Mouse (Mus musculus) limb, embryonic 11.5 days (tissue): Measurements from ENCODE around the gene Slain2. TPM values are rescaled to one million over a fixed set of nuclear protein-coding genes. Genes with fewer than 3 reads are reported as not detected.

Experiments
- ATAC-seq: fragments of 200-750 bp; cut with Nextera tagmentation; 2 replicates; pipeline ENCODE4 v1.8.0; 2017; ENCODE audit warnings: low read depth; ENCODE audit not compliant: insufficient number of reproducible peaks, low FRiP score, low TSS enrichment
- DNase-seq: peaks from one replicate; pipeline ENCODE4 v3.0.0-alpha.2; 2015; ENCODE audit warnings: low spot score
- H3K27ac ChIP-seq: fragments of 300-500 bp; sonication (generic); replicated peaks from 2 replicates; pipeline ENCODE4 v1.5.1; 2014; ENCODE audit warnings: low read depth, mild to moderate bottlenecking, low read length
- H3K27me3 ChIP-seq: fragments of 300-500 bp; sonication (generic); 2 replicates; pipeline ENCODE4 v1.6.1; 2014; ENCODE audit warnings: mild to moderate bottlenecking, low read length, mixed read lengths; ENCODE audit not compliant: control insufficient read depth, insufficient read depth
- H3K36me3 ChIP-seq: fragments of 300-500 bp; sonication (generic); 2 replicates; pipeline ENCODE4 v1.6.1; 2014; ENCODE audit warnings: mild to moderate bottlenecking, low read length, moderate library complexity, mixed read lengths; ENCODE audit not compliant: control insufficient read depth, insufficient read depth
- H3K4me1 ChIP-seq: fragments of 300-500 bp; sonication (generic); 2 replicates; pipeline ENCODE4 v1.6.1; 2014; ENCODE audit warnings: low read length, mixed read lengths; ENCODE audit not compliant: control insufficient read depth, insufficient read depth
- H3K4me2 ChIP-seq: fragments of 300-500 bp; sonication (generic); 2 replicates; pipeline ENCODE4 v1.6.1; 2014; ENCODE audit warnings: low read depth, mild to moderate bottlenecking, moderate library complexity; ENCODE audit not compliant: severe bottlenecking
- H3K4me3 ChIP-seq: fragments of 300-500 bp; sonication (generic); 2 replicates; pipeline ENCODE4 v1.5.1; 2014; ENCODE audit warnings: low read depth, low read length
- H3K9ac ChIP-seq: fragments of 300-500 bp; sonication (generic); 2 replicates; pipeline ENCODE4 v1.6.1; 2014; ENCODE audit warnings: mild to moderate bottlenecking, low read length
- H3K9me3 ChIP-seq: fragments of 300-500 bp; sonication (generic); 2 replicates; pipeline ENCODE4 v1.6.1; 2016; ENCODE audit warnings: low read length; ENCODE audit not compliant: control insufficient read depth
- WGBS: fragments of 180-500 bp; shearing (Covaris S2); extraction: QIAGEN DNeasy Blood & Tissue Kit; methylation state at CpG from one replicate; pipeline ENCODE4 v1.1.7; 2014; 5-methylcytosine and 5-hydroxymethylcytosine counted together
- polyA plus RNA-seq: library from polyadenylated mRNA; unstranded; fragments of >200 nt; fragmentation: Nextera tagmentation; extraction: Ambion mirVana; gene quantifications from 2 replicates; pipeline ENCODE4 v1.2.1, GENCODE M21; 2014

The Slain2 gene
- polyA plus RNA-seq, 1 experiment from 2014 or later: 21.6 TPM

DNA sequence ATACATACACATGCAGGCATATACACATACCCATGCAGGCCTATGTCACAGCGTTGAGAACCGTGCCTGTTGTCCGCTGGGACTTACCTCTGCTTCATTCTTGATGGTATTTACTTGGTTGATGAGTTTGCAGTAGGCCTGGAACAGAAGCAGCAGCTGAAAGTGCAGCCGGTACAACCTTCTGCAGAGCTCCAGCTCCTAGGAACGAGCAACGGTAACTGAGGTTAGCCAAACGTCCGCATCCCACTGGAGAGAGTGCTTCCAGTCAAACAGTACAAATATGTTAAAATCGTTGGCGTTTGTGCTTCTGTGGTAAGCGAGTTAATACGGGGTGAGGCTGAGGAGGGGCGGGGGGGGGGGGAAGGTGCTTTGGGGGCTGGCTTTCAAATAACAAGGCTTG lies 109.7 kb downstream of the Slain2 start:
- H3K4me1 ChIP-seq: no peaks in the 10 kb centered on the region
- H3K9me3 ChIP-seq: no peaks in the 10 kb centered on the region
- H3K4me2 ChIP-seq: no peak overlapping the region
- H3K36me3 ChIP-seq: 0 out of 2 replicates have a peak, but pooled peaks cover 3% of the 10 kb centered on the region
- H3K27ac ChIP-seq: no peak overlapping the region
- no peak for DNase-seq
- no peak for ATAC-seq
- no peak overlapping the region for H3K9ac ChIP-seq
- no peaks in the 10 kb centered on the region for H3K27me3 ChIP-seq
- no peak overlapping the region for H3K4me3 ChIP-seq
- 93% methylated on average over 13 of the region's 13 CpGs for WGBS

Other genes with a start within 250 kb of the Slain2 start
- 0.03 TPM in 1 of 2 replicates, not detected in the other for gene Txk, start 161.5 kb upstream of the Slain2 start, polyA plus RNA-seq
- gene Tec, start 45.8 kb upstream of the Slain2 start, polyA plus RNA-seq: 2.3 and 2.5 TPM in 2 replicates
- not detected in 2 replicates for gene Gm10135, start 60.4 kb downstream of the Slain2 start, polyA plus RNA-seq
- 0.56 and 0.91 TPM in 2 replicates for gene Slc10a4, start 92.6 kb downstream of the Slain2 start, polyA plus RNA-seq